Mouse (Mus musculus) ES-Bruce4 (cell line): ENCODE data around the gene Pdzd4.

Experiments
- CTCF ChIP-seq: IDR thresholded peaks from one replicate; pipeline ENCODE4 v1.8.1; 2011; ENCODE audit warnings: low read depth, low read length
- POLR2A ChIP-seq: IDR thresholded peaks from one replicate; pipeline ENCODE4 v1.8.1; 2011; ENCODE audit warnings: low read length; ENCODE audit not compliant: insufficient read depth

GRCm38 (mm10) chrX:73744774-73745481, 79.8 kb downstream of the Pdzd4 start:
- no peak for TF ChIP-seq POLR2A
- no peak for TF ChIP-seq CTCF
